Mouse (Mus musculus) adrenal gland (tissue): Measurements from ENCODE around the gene Poldip3.
"Not testable (repeated sequence)": the region's sequence is repeated elsewhere in the genome, so short reads cannot be mapped to it uniquely, and the experiment has no call there.

Experiments used
- intact Hi-C: fragments of 180-260 bp; cut with DNase I; formaldehyde crosslinking; loops from one replicate; pipeline ENCODE4 v1.15.1; 2025

The Poldip3 gene

DNA sequence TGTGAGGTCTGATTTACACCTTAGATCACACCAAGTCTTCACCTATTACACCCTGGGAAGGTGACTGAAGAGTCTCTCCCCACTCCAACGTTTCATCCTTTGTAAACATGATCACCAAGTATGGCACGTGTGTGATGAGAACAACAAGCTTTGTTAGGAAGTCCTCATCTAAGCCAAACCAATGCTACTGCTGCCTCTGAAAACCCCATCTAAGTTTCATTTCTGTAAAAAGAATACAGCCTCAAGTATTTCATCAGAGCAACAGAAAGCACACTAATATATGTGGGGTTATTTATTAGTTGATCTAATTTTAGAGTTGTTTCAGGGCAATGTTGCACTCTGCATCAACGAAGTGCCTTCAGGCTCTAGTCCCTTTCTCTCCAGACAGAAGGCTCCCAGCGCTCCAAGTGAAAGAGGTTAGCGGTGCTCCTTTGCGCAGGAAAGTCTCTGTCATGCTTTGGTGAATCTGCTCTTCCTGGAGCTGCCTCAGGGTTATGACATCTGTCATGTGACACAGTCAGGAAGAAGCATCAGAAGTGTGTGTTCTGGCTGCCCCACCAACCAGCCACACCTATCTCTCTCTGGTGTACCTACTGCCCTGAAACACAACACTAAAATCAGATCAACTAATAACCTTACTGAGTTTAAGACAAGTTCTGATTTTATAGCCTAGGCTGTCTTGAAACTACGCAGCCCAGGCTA is 19.5 kb downstream of the Poldip3 start:
- intact Hi-C loops: no loop called here

GRCm38 (mm10) chr15:83127037-83127436 is 22.1 kb downstream of the Poldip3 start:
- intact Hi-C loops: not testable (repeated sequence)

- intact Hi-C loops: no loop called here
Observed at GRCm38 (mm10) chr15:83126582-83126981, 22.6 kb downstream of the Poldip3 start.

- intact Hi-C loops: no loop called here
Observed at GRCm38 (mm10) chr15:83124625-83125024, 24.6 kb downstream of the Poldip3 start.

DNA sequence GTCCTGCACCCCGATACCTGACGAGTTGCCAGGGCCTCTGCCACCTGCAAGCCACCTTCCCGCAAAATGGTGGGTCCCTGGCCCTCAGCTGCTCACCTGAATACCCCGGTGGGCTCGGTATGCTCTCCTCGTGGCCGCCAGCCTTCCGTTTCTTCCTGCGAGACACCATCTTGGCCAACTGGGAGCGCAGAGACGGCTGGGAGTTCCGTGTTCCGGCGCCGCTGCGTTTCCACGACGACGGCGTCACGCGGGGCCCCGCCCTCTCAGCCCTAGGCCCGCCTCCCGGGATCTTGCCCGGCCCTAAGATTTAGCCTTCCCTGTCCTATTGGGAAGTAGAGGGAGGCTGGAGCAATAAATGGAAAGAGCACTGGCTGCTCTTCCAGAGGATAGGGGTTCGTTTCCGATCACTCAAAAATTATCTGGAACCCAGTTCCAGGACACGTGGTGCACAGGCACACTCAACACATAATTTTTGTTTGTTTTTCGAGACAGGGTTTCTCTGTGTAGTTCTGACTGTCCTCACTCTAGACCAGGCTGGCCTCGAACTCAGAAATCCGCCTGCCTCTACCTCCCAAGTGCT is 26.5 kb downstream of the Poldip3 start, which contains the start of gene Rrp7a:
Rrp7a (minus strand) TSS at position 236 of the 580 bp plus-strand sequence.
- intact Hi-C loops: no loop called here

GRCm38 (mm10) chr15:83121709-83122565 is 27.2 kb downstream of the Poldip3 start:
- intact Hi-C loops: no loop called here

GRCm38 (mm10) chr15:83118360-83118759 is 30.8 kb downstream of the Poldip3 start:
- intact Hi-C loops: loop anchor here (5.0 to 10.0 kb wide), 2 partner anchors 89 to 314 kb away; no protein-coding TSS in a partner anchor

DNA sequence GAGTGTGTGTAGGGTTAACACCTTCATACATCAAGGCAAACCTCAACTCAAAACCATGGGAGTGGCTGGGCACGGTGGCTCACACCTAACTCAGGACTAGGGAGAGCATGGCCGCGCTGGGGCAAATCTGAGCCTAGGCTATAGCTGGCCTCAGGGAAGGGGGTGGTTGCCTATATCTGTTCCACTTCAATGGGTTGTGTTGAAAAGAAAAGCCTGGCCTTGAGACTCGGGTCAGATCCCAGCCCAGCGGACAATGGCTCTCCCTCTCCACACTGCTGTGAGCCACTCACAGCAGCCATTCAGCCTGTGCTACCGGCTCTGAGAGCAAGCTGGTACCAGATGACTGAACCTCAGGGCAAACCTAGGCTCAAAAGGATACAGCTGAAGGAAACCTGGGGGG is 34.1 kb downstream of the Poldip3 start:
- intact Hi-C loops: loop anchor here (5.0 to 10.0 kb wide), 2 partner anchors 92 to 310 kb away; no protein-coding TSS in a partner anchor

GRCm38 (mm10) chr15:83114106-83114505 is 35.1 kb downstream of the Poldip3 start:
- intact Hi-C loops: loop anchor here (10.0 kb wide), 1 partner anchor 309 kb away; no protein-coding TSS in a partner anchor

GRCm38 (mm10) chr15:83112898-83113297 is 36.3 kb downstream of the Poldip3 start:
- intact Hi-C loops: loop anchor here (10.0 kb wide), 1 partner anchor 308 kb away; no protein-coding TSS in a partner anchor

DNA sequence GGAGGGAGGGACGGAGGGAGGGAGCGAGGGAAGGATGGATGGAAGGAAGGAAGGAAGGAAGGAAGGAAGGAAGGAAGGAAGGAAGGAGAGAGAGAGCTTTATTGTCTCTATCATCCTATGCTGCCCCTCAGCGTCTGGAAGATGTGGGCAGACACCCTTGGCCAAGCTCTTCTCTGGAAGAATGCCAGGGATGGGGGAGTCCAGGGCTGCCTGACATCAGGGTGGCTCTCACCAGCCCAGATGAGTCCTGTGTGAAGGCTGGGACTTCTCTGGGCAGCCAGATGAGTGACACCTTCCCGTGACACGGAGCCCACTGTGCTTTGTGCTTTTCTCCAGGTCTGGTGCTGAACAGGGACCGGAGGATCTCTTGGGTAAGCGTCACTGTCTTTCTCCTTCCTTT is 37.3 kb downstream of the Poldip3 start:
- intact Hi-C loops: loop anchor here (10.0 kb wide), 1 partner anchor 307 kb away; no protein-coding TSS in a partner anchor

DNA sequence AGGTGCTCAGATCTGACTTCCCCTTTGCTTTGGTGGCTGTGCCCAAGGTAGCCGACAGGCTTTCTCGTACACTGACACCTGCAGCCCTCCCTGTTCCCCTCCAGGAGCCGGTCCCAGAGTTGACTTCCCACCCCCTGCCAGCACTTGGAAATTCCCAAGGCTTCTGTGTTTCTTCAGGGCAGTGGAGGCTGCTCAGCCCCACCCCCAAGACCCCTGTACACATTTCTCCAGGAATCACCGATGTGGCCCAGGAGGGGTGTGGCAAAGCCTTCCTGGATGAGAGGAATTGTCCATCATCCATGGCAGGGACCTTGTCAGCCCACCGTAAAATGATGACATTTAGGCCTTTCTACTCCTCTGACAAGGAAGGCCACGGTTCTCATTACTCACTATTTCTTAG is 37.9 kb downstream of the Poldip3 start:
- intact Hi-C loops: loop anchor here (10.0 kb wide), 1 partner anchor 306 kb away; no protein-coding TSS in a partner anchor

- intact Hi-C loops: no loop called here
Observed at GRCm38 (mm10) chr15:83107814-83108213, 41.4 kb downstream of the Poldip3 start.

DNA sequence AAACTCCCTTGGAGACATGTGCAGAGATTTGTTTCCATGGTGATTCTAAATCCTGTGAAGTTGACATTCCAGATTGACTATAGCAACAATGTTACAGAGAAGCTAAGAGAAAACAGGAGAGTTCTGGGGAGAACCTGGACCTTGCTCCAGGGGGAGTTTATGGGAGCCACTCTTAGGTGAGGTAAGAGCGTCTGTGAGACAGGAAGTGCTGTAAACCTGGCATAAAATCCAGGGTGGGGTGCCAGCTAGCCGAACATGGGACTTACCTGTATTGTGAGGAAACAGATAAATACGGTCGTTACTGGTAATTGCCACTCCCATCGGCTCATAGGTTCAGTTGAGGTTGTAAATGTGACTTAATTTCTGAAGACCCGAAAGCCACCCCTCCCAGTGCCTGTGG is 42.8 kb downstream of the Poldip3 start:
- intact Hi-C loops: no loop called here

- intact Hi-C loops: no loop called here
Observed at GRCm38 (mm10) chr15:83103111-83103510, 46.1 kb downstream of the Poldip3 start.

DNA sequence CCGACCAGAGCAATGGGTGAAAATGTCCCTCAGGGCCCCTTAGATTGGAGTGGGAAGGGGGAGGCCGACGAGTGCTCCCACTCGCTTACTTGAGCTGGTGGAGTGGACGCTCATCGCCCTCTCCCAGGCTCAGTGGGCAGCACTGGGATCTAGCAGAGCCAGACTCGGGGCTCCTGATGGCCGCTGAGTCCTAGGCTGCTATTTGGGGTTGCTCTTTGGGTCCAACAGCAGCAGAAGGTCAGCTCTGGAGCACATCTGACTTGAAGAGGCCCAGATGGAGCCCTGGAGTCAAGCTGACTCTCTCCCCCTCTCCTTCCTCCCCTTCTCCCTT is 48.9 kb downstream of the Poldip3 start:
- intact Hi-C loops: no loop called here

- intact Hi-C loops: no loop called here
Observed at GRCm38 (mm10) chr15:83099533-83100331, 49.5 kb downstream of the Poldip3 start.

DNA sequence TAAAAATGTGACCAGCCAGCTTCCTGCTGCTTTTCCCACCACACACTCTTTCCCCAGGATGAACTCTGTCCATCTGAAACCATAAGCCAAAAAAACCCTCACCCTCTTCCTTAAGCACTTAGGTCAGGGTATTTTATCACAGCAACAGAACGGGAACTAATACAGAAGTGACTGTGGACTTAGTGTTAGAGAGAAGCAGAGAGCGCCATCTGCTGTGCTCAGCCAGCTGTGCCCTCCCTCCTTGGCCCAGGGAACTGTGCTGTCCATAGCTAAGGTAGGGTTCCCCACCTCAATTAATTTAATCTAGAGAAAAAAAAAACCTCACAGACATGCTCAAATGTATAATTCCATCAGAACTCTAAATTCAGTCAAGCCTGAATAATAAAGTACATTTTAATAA is 53.2 kb downstream of the Poldip3 start:
- intact Hi-C loops: no loop called here

- intact Hi-C loops: no loop called here
Observed at GRCm38 (mm10) chr15:83093687-83094086, 55.5 kb downstream of the Poldip3 start.

GRCm38 (mm10) chr15:83090874-83091273 is 58.3 kb downstream of the Poldip3 start:
- intact Hi-C loops: no loop called here

GRCm38 (mm10) chr15:83089429-83089605 is 59.9 kb downstream of the Poldip3 start, which contains the start of gene Serhl:
Serhl (plus strand) TSS chr15:83089506.
- intact Hi-C loops: no loop called here
